Mouse (Mus musculus) megakaryocyte progenitor cell, adult 5-6 weeks (primary cell): Measurements from ENCODE around the gene Aph1c. TPM values are rescaled to one million over a fixed set of nuclear protein-coding genes. Genes with fewer than 3 reads are reported as not detected.
"Not testable (repeated sequence)": the region's sequence is repeated elsewhere in the genome, so short reads cannot be mapped to it uniquely, and the experiment has no call there.

Experiments
- ATAC-seq: replicated peaks from 2 replicates; pipeline ENCODE4 v1.8.0; 2016; ENCODE audit warnings: mild to moderate bottlenecking, moderate TSS enrichment, inconsistent platforms; ENCODE audit not compliant: poor library complexity
- total RNA-seq, 2 experiments: library from RNA; stranded (forward) in 1 of 2; stranded (reverse) in 1 of 2; fragments of 157-497, 149-512 nt in 1 of 2; fragments of 200-1000 nt in 1 of 2; gene quantifications; 2 replicates each; pipeline versions ENCODE4 v1.2.3 to v1.2.4; 2015 to 2017

The Aph1c gene
- total RNA-seq, 2 experiments from 2014 or later: 0.96 to 4.1 TPM

GRCm38 (mm10) chr9:66833851-66834250, 675 bp downstream of the Aph1c start:
- no peak for ATAC-seq

- ATAC-seq: no peak
Observed at GRCm38 (mm10) chr9:66832366-66832908, 2.1 kb downstream of the Aph1c start.

GRCm38 (mm10) chr9:66825990-66826389, 8.5 kb downstream of the Aph1c start:
- peak; percentile 79 for ATAC-seq

DNA sequence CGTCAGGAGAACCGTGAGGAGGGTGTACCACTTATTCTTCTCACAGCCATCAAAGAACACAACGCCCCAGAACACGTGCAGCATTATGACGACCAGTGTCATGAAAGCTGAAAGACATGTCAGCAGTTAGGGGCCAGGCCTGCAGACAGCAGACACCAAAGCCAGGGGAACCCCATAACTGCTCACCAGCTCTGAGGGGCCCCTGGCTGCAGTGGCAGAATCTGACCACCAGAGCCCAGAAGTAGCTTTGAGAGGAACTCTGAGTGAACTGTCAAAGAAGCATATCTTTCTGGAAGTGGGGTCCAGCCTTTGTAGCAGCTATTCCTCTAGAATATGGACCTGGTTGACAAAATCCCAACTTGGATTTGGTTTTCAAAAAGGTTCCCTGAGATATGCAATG, 12.3 kb downstream of the Aph1c start:
- 0 out of 2 replicates have a peak, but pooled peaks have one; percentile 44 for ATAC-seq

GRCm38 (mm10) chr9:66820996-66821395, 13.5 kb downstream of the Aph1c start:
- ATAC-seq: no peak

DNA sequence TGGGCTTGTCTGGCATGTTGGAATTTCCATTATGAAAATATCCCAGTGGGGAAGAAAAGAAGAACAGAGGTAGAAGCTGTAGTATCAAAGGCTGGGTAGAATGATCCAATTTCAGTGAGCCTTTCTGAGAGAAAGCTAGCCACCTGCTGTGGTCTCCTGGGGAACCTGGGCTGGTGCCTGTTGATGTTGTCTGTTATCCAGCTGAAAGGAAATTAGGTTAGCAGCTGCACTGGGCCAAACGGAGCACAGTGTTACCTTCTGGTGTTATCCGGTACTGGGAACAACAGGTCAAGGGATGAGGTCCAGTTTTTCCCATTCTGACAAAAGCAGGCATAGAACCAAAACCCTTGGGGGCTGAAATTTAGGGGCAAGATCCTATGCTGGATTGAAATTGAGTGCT, 21.1 kb downstream of the Aph1c start:
- no peak for ATAC-seq

- not testable (repeated sequence) for ATAC-seq
Observed at GRCm38 (mm10) chr9:66805951-66806350, 28.6 kb downstream of the Aph1c start.

- ATAC-seq: no peak
Observed at GRCm38 (mm10) chr9:66801947-66802346, 32.6 kb downstream of the Aph1c start.

DNA sequence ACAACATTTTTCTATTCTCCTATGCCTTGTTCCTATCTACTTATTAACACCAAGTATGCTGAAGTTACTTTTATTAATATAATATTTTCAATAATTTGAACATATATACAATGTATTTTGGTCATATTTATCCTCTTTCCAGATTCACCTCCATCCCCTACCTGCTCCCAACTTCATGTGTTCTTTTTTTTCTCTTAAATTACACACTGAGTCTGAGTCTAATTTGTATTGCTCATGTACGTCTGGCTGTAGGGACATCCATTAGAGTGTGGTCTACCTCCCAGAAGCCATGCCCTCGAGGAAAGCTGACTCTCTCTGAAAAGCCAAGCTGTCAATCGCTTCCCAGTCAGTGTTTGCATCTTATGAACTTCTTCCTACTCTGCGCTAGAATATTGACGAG, 37.8 kb downstream of the Aph1c start, which contains the start of gene Gm10647:
TSS of gene Gm10647 (plus strand) at position 301 of the 400 bp plus-strand sequence.
- ATAC-seq: no peak

DNA sequence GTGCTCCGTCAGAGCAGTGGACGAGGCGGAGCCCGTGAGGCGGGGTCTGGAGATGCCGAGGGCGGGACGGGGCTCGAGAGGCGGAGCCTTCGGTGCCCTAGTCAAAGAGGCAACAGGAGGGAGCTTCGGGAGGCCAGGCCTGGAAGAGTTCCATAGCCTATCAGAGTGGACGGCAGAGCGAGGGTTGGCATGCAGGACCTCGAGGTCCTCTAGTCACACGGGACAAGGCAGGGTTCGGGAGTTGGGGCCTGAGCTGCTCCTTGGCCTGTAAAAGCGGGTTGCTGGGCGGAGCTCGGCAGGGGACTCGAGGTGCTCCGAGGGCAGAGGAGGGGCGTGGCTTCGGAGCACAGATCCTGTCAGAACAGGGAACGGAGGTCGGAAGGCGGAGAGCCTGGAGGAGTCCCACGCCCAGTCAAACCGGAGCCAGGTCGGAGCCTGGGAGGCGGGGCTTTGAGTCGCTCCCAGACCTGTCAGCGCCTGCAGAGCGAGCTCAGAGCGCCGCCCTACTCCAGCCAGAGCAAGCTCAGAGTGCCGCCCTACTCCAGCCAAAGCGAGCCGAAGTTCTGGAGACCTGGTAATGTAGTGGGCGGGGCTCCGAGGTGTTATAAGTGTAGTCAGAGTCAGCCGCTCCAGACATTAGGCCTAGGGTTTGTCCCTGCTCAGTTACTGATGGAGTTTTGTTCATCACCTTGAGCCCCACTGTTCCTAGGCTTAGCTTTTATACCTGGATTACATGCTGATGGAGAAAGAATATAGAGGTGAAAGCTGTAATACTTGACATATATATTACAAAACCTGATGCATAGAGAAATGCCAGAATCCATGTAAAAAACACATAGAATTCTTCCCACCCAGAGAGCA, 38.8 kb downstream of the Aph1c start, which contains the start of gene Aph1b:
TSS of gene Aph1b (minus strand) at position 27 of the 861 bp plus-strand sequence.
- ATAC-seq: peak; percentile 91

DNA sequence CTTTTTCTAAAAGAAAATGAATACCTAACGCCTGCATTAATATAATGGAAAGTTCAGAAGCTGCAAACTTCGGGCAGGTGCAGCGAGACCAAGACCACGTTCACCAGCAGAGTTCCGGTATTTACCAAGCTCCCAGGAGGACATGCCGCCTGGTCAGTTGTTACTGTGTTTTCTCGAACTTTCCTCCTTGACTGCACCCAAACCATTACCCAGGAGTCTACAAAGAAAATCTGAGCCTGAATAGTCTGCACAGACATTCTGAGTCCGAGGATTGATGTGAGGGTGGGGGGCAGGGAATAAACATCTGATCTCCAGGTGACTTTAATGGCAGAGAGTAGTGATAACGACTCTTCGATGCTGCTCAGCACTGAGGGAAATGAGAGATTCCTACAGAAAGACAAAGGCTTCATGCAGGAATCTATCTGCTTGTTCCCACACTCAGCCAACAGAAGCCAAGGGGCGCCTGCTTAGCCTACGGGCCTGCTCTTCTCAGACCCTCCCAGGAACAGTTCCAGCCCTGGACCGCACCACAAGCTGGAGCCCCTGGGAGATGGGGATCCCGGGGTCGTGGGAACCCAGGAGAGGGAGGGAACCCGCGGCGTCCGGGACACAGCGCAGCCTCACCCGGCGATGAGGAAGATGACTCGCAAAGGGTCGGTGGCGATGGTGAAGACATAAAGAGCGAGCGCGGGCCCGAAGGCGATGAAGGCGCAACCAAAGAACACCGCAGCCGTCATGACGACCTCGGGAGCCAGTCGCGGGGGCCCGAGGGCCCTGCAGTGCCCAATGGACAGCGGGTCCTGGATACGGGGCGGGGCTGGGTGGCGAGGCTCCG, 39.7 kb downstream of the Aph1c start:
- ATAC-seq: no peak

DNA sequence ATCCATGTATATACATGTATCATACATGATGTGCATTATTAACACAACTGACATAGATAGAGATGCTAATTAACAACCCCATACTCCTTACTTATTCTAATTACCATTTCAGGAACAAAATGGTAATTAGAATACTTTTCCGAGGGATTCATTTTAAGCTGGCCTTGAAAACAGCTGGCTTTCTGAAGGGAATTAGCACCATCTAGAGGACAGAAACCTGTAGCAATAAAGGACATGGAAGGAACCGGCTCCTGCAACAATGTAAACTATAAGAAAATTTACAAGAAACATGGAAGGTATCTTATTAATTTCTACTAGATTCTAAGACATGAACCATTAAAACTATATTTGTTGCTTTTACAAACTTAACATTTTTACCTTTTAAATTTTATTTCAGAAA, 46.7 kb downstream of the Aph1c start:
- ATAC-seq: peak; percentile 68

DNA sequence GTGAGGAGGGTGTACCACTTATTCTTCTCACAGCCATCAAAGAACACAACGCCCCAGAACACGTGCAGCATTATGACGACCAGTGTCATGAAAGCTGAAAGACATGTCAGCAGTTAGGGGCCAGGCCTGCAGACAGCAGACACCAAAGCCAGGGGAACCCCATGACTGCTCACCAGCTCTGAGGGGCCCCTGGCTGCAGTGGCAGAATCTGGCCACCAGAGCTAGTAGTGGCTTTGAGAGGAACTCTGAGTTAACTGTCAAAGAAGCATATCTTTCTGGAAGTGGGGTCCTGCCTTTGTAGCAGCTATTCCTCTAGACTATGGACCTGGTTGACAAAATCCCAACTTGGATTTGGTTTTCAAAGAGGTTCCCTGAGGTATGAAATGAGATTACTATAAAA, 50.0 kb downstream of the Aph1c start:
- ATAC-seq: peak; percentile 70

GRCm38 (mm10) chr9:66770701-66771100, 63.8 kb downstream of the Aph1c start:
- ATAC-seq: no peak

- 0 out of 2 replicates have a peak, but pooled peaks have one; percentile 26 for ATAC-seq
Observed at GRCm38 (mm10) chr9:66769275-66769674, 65.3 kb downstream of the Aph1c start.

GRCm38 (mm10) chr9:66768721-66769120, 65.8 kb downstream of the Aph1c start:
- no peak for ATAC-seq

Other genes starting within 250 kb of the Aph1c start
- 62.6 and 71.6 TPM in 2 replicates for gene Usp3, start 241.6 kb downstream of the Aph1c start, total RNA-seq (2015)
- gene Usp3, start 241.6 kb downstream of the Aph1c start, total RNA-seq (2017): 43.6 and 48.9 TPM in 2 replicates
- 2.3 and 2.7 TPM in 2 replicates for gene Car12, start 121.0 kb downstream of the Aph1c start, total RNA-seq (2015)
- gene Car12, start 121.0 kb downstream of the Aph1c start, total RNA-seq (2017): 1.2 and 2.4 TPM in 2 replicates
- 1.3 TPM in 2 replicates for gene Aph1b, start 39.2 kb downstream of the Aph1c start, total RNA-seq (2015)
- gene Aph1b, start 39.2 kb downstream of the Aph1c start, total RNA-seq (2017): 0.30 and 1.2 TPM in 2 replicates
- not detected in 2 replicates for gene Gm10647, start 37.7 kb downstream of the Aph1c start, total RNA-seq (2015)
- 0.10 TPM in 1 of 2 replicates, not detected in the other for gene Gm10647, start 37.7 kb downstream of the Aph1c start, total RNA-seq (2017)
- 45.6 and 48.8 TPM in 2 replicates for gene Rab8b, start 85.0 kb upstream of the Aph1c start, total RNA-seq (2015)
- gene Rab8b, start 85.0 kb upstream of the Aph1c start, total RNA-seq (2017): 78.3 and 81.2 TPM in 2 replicates
- 550 and 649 TPM in 2 replicates for gene Rps27l, start 111.4 kb upstream of the Aph1c start, total RNA-seq (2015)
- 166 and 174 TPM in 2 replicates for gene Rps27l, start 111.4 kb upstream of the Aph1c start, total RNA-seq (2017)
- gene Lactb, start 140.8 kb upstream of the Aph1c start, total RNA-seq (2015): 38.4 and 42.3 TPM in 2 replicates
- gene Lactb, start 140.8 kb upstream of the Aph1c start, total RNA-seq (2017): 26.8 and 36.1 TPM in 2 replicates
- 33.1 and 43.8 TPM in 2 replicates for gene Tpm1, start 214.7 kb upstream of the Aph1c start, total RNA-seq (2015)
- 47.0 and 50.4 TPM in 2 replicates for gene Tpm1, start 214.7 kb upstream of the Aph1c start, total RNA-seq (2017)